18 mouse cellular contexts compared by ENCODE assay signal in the genomic region with DNA sequence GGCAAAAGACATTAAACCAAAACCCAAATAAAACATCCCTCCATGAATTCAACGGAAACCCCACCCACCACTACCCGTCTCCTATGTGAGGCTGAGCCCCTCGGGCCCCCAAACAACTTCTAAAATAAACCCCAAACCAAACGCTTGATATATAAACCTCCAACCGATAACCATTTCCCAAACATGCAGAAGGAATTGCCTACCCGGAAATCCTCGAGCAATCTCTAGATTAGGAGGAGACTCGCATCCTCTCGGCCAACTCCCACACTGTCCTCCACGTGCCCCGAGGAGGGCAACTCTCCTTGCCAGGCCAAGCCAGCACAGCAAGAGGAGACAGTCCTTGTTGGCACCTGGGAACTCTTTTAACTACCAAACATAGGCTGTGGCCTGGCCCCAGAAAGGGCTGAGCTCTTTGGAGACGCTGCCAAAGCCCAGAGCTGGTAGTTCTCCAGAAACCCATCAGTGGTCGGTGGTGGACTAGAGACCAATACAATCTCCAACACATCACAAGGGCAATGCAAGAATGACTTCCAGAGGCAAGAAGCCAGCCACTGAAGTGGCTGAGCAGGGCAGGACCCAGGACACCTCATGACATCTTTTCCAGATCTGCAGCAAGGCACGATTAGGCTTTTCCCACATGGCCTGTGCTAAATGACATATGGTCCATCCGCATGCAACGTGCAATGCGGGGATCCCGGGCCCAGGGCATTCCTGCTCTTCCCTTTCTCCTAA.
DNase-seq lines count a peak whose midpoint lies in the region; ATAC-seq lines count a peak whose summit lies in the region.
"Had no signal": no experiment of that assay in that cellular context is flagged by ENCODE, and none has a peak within 500 bp of the region (broad histone marks: within the 10 kb centered on the region; RNA-seq: fewer than 3 reads in every experiment).

No protein-coding gene starts in this region.

- H3K36me3 ChIP-seq in forebrain, embryonic 16.5 days (ENCODE audit: control insufficient read depth, insufficient read depth): peaks cover 3% of the 10 kb centered on the region; the same call in 1 of the 2 replicates
- H3K36me3 ChIP-seq: G1E had no signal

- no peak for DNase-seq in cerebellum, adult 9-10 months
- peak; percentile 63 to 71 for DNase-seq in cerebellum, postnatal 14 days
- DNase-seq in cerebellum, adult 8-10 months: no peak
- DNase-seq in lung, postnatal 25 days (ENCODE audit: low spot score): peak; percentile 27
- DNase-seq in lung, postnatal 4 days: no peak
- DNase-seq: adrenal gland, adult 8-10 months; B cell, adult 2 months; gastrocnemius, adult 2 months; gastrocnemius, postnatal 25 days; heart, postnatal 36 days; kidney, adult 11 months had no signal

- 0 out of 2 replicates have a peak, but pooled peaks have one; percentile 27 for ATAC-seq in cerebellum, adult (ENCODE audit: insufficient number of reproducible peaks, low FRiP score, low TSS enrichment)
- no peak for ATAC-seq in forebrain, embryonic 16.5 days
- ATAC-seq: CD4-positive, CD25-positive, alpha-beta regulatory T cell, adult 4 months; forebrain, embryonic 13.5 days had no signal

- 89% methylated on average over 18 of the region's 18 CpGs for WGBS in forebrain, embryonic 16.5 days

- H3K9me3 ChIP-seq in forebrain, embryonic 16.5 days (ENCODE audit: control insufficient read depth, low read length): no peaks in the 10 kb centered on the region
- H3K9me3 ChIP-seq: forebrain, embryonic 13.5 days; G1E; heart, embryonic 12.5 days; hindbrain, embryonic 15.5 days had no signal

- no peak overlapping the region for H3K4me2 ChIP-seq in forebrain, embryonic 16.5 days (ENCODE audit: low read length)
- H3K4me2 ChIP-seq: forebrain, embryonic 13.5 days; heart, embryonic 12.5 days; hindbrain, embryonic 15.5 days had no signal

- no peaks in the 10 kb centered on the region for H3K4me1 ChIP-seq in forebrain, embryonic 16.5 days (replicated peaks; ENCODE audit: control insufficient read depth, insufficient read depth, low read length)
- H3K4me1 ChIP-seq: forebrain, embryonic 13.5 days; heart, embryonic 12.5 days; hindbrain, embryonic 15.5 days had no signal

- no peaks in the 10 kb centered on the region for H3K27me3 ChIP-seq in forebrain, embryonic 16.5 days (replicated peaks; ENCODE audit: control insufficient read depth, insufficient read depth, low read length)
- H3K27me3 ChIP-seq: forebrain, embryonic 13.5 days; heart, embryonic 12.5 days; hindbrain, embryonic 15.5 days had no signal

- no peak overlapping the region for H3K4me3 ChIP-seq in forebrain, embryonic 16.5 days (replicated peaks; ENCODE audit: low read length)
- H3K4me3 ChIP-seq: forebrain, embryonic 13.5 days; gastrocnemius, adult 2 months; heart, embryonic 12.5 days; hindbrain, embryonic 15.5 days had no signal

- H3K27ac ChIP-seq in forebrain, embryonic 16.5 days (ENCODE audit: low read length): no peak overlapping the region
- H3K27ac ChIP-seq: forebrain, embryonic 13.5 days; gastrocnemius, adult 2 months; hindbrain, embryonic 15.5 days had no signal

- H3K9ac ChIP-seq in forebrain, embryonic 16.5 days (replicated peaks; ENCODE audit: low read depth, low read length): no peak overlapping the region
- H3K9ac ChIP-seq: forebrain, embryonic 13.5 days; heart, embryonic 12.5 days; hindbrain, embryonic 15.5 days had no signal

Comparison
In these comparisons a context has a peak if more than half of its experiments do, and no peak if none do; other contexts are left out.
1. DNase-seq: peak in cerebellum, postnatal 14 days (2 of 2) and lung, postnatal 25 days (single experiment); none in cerebellum, adult 9-10 months (single experiment), cerebellum, adult 8-10 months (single experiment) and lung, postnatal 4 days (0 of 2).